In genomic region chr4:114908829-114909601, GRCm38 (mm10) we compare ENCODE assay signal across 8 mouse cellular contexts. TPM values are rescaled to one million over a fixed set of nuclear protein-coding genes. Genes with fewer than 3 reads are reported as not detected.
DNase-seq lines count a peak whose midpoint lies in the region; ATAC-seq and TF ChIP-seq lines count a peak whose summit lies in the region.

Gene Foxd2, minus strand, starts transcription at chr4:114908873.

- H3K27ac ChIP-seq in liver, embryonic 14.5 days, result no peak within 1 kb of the TSS
- H3K27ac ChIP-seq in stomach, postnatal 0 days (replicated peaks), result no peak within 1 kb of the TSS

- peak; percentile 86 for ATAC-seq in liver, embryonic 14.5 days (ENCODE audit: insufficient read depth)
- ATAC-seq in stomach, postnatal 0 days (ENCODE audit: low FRiP score, low TSS enrichment), result peak; percentile 90

- H3K36me3 ChIP-seq in liver, embryonic 14.5 days (replicated peaks; ENCODE audit: control insufficient read depth, insufficient read depth, low read depth), result no peaks in the 10 kb centered on the region
- no peaks in the 10 kb centered on the region for H3K36me3 ChIP-seq in stomach, postnatal 0 days (ENCODE audit: control insufficient read depth, insufficient read depth, low read length)

- H3K4me1 ChIP-seq in liver, embryonic 14.5 days (replicated peaks; ENCODE audit: control insufficient read depth in 2 of 2, insufficient read depth in 2 of 2, low read length in 1 of 2), result no peaks in the 10 kb centered on the region
- H3K4me1 ChIP-seq in stomach, postnatal 0 days (replicated peaks; ENCODE audit: control insufficient read depth, insufficient read depth), result 0 out of 2 replicates have a peak, but pooled peaks cover 3% of the 10 kb centered on the region

- H3K4me3 ChIP-seq in liver, embryonic 14.5 days (ENCODE audit: insufficient read depth in 1 of 2, low read depth in 2 of 2, low read length in 2 of 2), result peak within 1 kb of the TSS; percentile 43 to 50
- H3K4me3 ChIP-seq in stomach, postnatal 0 days (ENCODE audit: low read depth, low read length), result peak within 1 kb of the TSS; percentile 51

- no peak for TF ChIP-seq EP300 in liver, embryonic 14.5 days (IDR thresholded peaks at IDR 0.05; ENCODE audit: low read depth)
- TF ChIP-seq EP300 in stomach, postnatal 0 days (optimal IDR thresholded peaks at IDR 0.05), result no peak

- no peaks in the 10 kb centered on the region for H3K9me3 ChIP-seq in liver, embryonic 14.5 days (ENCODE audit: control insufficient read depth, low read length)
- no peaks in the 10 kb centered on the region for H3K9me3 ChIP-seq in stomach, postnatal 0 days (ENCODE audit: control insufficient read depth, low read length)

- WGBS in liver, embryonic 14.5 days (ENCODE audit: insufficient replicate concordance), result 1% methylated on average over 63 of the region's 64 CpGs
- WGBS in stomach, postnatal 0 days, result under 1% methylated on average over 51 of the region's 64 CpGs

- peak; percentile 88 for TF ChIP-seq CTCF in liver, embryonic 14.5 days (IDR thresholded peaks at IDR 0.05; ENCODE audit: low read depth)
- peak; percentile 84 for TF ChIP-seq CTCF in stomach, postnatal 0 days (IDR thresholded peaks at IDR 0.05; ENCODE audit: low read depth)

- H3K9ac ChIP-seq in liver, embryonic 14.5 days (replicated peaks), result no peak within 1 kb of the TSS
- peak within 1 kb of the TSS; percentile 38; the same call in 1 of the 2 replicates for H3K9ac ChIP-seq in stomach, postnatal 0 days (ENCODE audit: low read length)

- peak; percentile 95 for DNase-seq in A20 (ENCODE audit: low read depth, low spot score)
- peak; percentile 95 for DNase-seq in adrenal gland, adult 2 months
- DNase-seq in embryo, embryonic 9.5 days (ENCODE audit: extremely low spot score), result peak; percentile 97
- DNase-seq in heart, adult 18-20 months, result peak; percentile 93 to 96
- peak; percentile 92 for DNase-seq in kidney, adult 18-20 months
- peak; percentile 63 to 64 (median 64) for DNase-seq in liver, embryonic 14.5 days (ENCODE audit: low read depth in 3 of 3, low spot score in 3 of 3)
- peak; percentile 88 to 92 for DNase-seq in natural killer cell, adult 2 months (ENCODE audit: low spot score in 2 of 2)
- peak; percentile 92 for DNase-seq in stomach, postnatal 0 days (ENCODE audit: low spot score)

- peak within 1 kb of the TSS; percentile 62 for H3K4me2 ChIP-seq in liver, embryonic 14.5 days (ENCODE audit: low read depth)
- H3K4me2 ChIP-seq in stomach, postnatal 0 days (replicated peaks; ENCODE audit: low read depth), result peak within 1 kb of the TSS; percentile 88

- H3K27me3 ChIP-seq in liver, embryonic 14.5 days (ENCODE audit: control insufficient read depth, insufficient read depth, low read length), result peaks cover 99% of the 10 kb centered on the region
- peaks cover 47% of the 10 kb centered on the region; the same call in 1 of the 2 replicates for H3K27me3 ChIP-seq in stomach, postnatal 0 days (ENCODE audit: control insufficient read depth, insufficient read depth, low read length)

RNA-seq across cellular contexts. Expression of gene Foxd2, which starts in this region (rescaled TPM):
- 1 to 10 TPM; 1.2 to 2.8 TPM for total RNA-seq in adrenal gland, adult 2 months (2021)
- polyA plus RNA-seq in adrenal gland, adult 2 months (2012; rRNA removed), result 5.7 and 6.3 TPM in 2 replicates
- under 1 TPM; 0.35 to 0.49 TPM for total RNA-seq in heart, adult 18-20 months (2021)
- polyA plus RNA-seq in liver, embryonic 14.5 days (2012; rRNA removed), result 0.02 TPM in 2 replicates
- polyA plus RNA-seq in liver, embryonic 14.5 days (2014; fragmentation: Nextera tagmentation; extraction: Ambion mirVana), result not detected in 2 replicates
- 0.06 TPM in 1 of 2 replicates, not detected in the other for polyA plus RNA-seq in stomach, postnatal 0 days (2015; fragmentation: Nextera tagmentation; extraction: Ambion mirVana)

Comparison
In these comparisons a context has a peak if more than half of its experiments do, and no peak if none do; other contexts are left out.
1. Peak in DNase-seq in heart, adult 18-20 months; RNA of the gene not detected or under 1 TPM.
2. Peak in DNase-seq, ATAC-seq, H3K4me3 ChIP-seq and H3K4me2 ChIP-seq in liver, embryonic 14.5 days; RNA of the gene not detected or under 1 TPM.
3. Peak in DNase-seq, ATAC-seq, H3K4me3 ChIP-seq, H3K9ac ChIP-seq and H3K4me2 ChIP-seq in stomach, postnatal 0 days; RNA of the gene not detected or under 1 TPM.